Mouse (Mus musculus) forebrain, postnatal 0 days (tissue): ENCODE measurements around the gene Cep152. TPM values are rescaled to one million over a fixed set of nuclear protein-coding genes. Genes with fewer than 3 reads are reported as not detected.

Source experiments
- ATAC-seq: fragments of 200-750 bp; cut with Nextera tagmentation; 2 replicates; pipeline ENCODE4 v1.8.0; 2017; ENCODE audit warnings: mild to moderate bottlenecking, moderate library complexity
- DNase-seq: peaks from one replicate; pipeline ENCODE4 v3.0.0-alpha.2; 2015
- H3K27ac ChIP-seq: fragments of 300-500 bp; sonication (generic); 2 replicates; pipeline ENCODE4 v1.5.1; 2014; ENCODE audit warnings: low read depth, mild to moderate bottlenecking, antibody characterized with exemption, low read length, moderate library complexity, mixed read lengths
- H3K27me3 ChIP-seq: fragments of 300-500 bp; sonication (generic); 2 replicates; pipeline ENCODE4 v1.6.1; 2014; ENCODE audit warnings: mild to moderate bottlenecking, low read length, mixed read lengths; ENCODE audit not compliant: insufficient read depth
- H3K36me3 ChIP-seq: fragments of 300-500 bp; sonication (generic); 2 replicates; pipeline ENCODE4 v1.6.1; 2014; ENCODE audit warnings: mild to moderate bottlenecking, moderate library complexity; ENCODE audit not compliant: insufficient read depth
- H3K4me1 ChIP-seq: fragments of 300-500 bp; sonication (generic); 2 replicates; pipeline ENCODE4 v1.6.1; 2014; ENCODE audit warnings: antibody characterized with exemption; ENCODE audit not compliant: insufficient read depth
- H3K4me2 ChIP-seq: fragments of 300-500 bp; sonication (generic); 2 replicates; pipeline ENCODE4 v1.6.1; 2014; ENCODE audit warnings: low read depth, mild to moderate bottlenecking, moderate library complexity
- H3K4me3 ChIP-seq: fragments of 300-500 bp; sonication (generic); 2 replicates; pipeline ENCODE4 v1.5.1; 2014; ENCODE audit warnings: low read depth, low read length, mixed read lengths
- H3K9ac ChIP-seq: fragments of 300-500 bp; sonication (generic); 2 replicates; pipeline ENCODE4 v1.6.1; 2014; ENCODE audit warnings: mild to moderate bottlenecking
- H3K9me3 ChIP-seq: fragments of 300-500 bp; sonication (generic); 2 replicates; pipeline ENCODE4 v1.6.1; 2016; ENCODE audit warnings: low read length
- CTCF ChIP-seq: sonication (generic); IDR thresholded peaks from 2 replicates; pipeline ENCODE4 v1.5.1; 2016; ENCODE audit warnings: antibody characterized with exemption, control low read depth, low read depth
- WGBS: fragments of 180-500 bp; shearing (Covaris S2); extraction: QIAGEN DNeasy Blood & Tissue Kit; methylation state at CpG from one replicate; pipeline ENCODE4 v1.1.7; 2014; 5-methylcytosine and 5-hydroxymethylcytosine counted together
- polyA plus RNA-seq: library from polyadenylated mRNA; unstranded; fragments of >200 nt; fragmentation: Nextera tagmentation; extraction: Ambion mirVana; gene quantifications from 2 replicates; pipeline ENCODE4 v1.2.1, GENCODE M21; 2015
- total RNA-seq: library from RNA; depleted of rRNA; stranded (reverse); fragments of >200 nt; gene quantifications from 2 replicates; pipeline ENCODE4 v1.2.3, GENCODE M21; 2014

Gene Cep152
- total and polyA plus RNA-seq, 2 experiments from 2014 or later: 1.4 to 2.4 TPM

DNA sequence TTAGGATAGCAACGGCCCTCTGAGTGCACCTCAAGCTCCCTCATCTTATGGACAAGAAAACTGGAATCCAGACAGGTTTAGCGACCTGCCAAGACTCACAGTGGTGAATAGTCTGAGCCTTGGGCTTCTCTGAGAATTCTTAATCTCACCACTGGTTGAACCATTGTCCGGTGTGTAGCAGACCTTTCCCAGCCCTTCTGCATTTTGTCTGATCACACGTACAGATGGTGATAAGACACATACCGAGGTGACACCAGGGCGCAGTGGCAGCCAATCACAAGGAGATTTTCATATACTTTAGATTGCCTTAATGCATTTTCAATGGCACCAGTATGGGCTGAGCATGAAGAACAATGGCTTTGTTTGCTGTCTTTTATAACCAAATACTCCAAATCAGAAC is 3.6 kb upstream of the Cep152 start:
- H3K9ac ChIP-seq: no peak overlapping the region
- 84% methylated on average over 6 of the region's 6 CpGs for WGBS
- TF ChIP-seq CTCF: no peak
- no peaks in the 10 kb centered on the region for H3K27me3 ChIP-seq
- ATAC-seq (no peak), DNase-seq (no peak)
- H3K4me2 ChIP-seq: no peak overlapping the region
- no peak overlapping the region for H3K4me3 ChIP-seq
- H3K36me3 ChIP-seq: no peaks in the 10 kb centered on the region
- no peak overlapping the region for H3K27ac ChIP-seq
- peaks cover 7% of the 10 kb centered on the region for H3K4me1 ChIP-seq
- H3K9me3 ChIP-seq: no peaks in the 10 kb centered on the region

DNA sequence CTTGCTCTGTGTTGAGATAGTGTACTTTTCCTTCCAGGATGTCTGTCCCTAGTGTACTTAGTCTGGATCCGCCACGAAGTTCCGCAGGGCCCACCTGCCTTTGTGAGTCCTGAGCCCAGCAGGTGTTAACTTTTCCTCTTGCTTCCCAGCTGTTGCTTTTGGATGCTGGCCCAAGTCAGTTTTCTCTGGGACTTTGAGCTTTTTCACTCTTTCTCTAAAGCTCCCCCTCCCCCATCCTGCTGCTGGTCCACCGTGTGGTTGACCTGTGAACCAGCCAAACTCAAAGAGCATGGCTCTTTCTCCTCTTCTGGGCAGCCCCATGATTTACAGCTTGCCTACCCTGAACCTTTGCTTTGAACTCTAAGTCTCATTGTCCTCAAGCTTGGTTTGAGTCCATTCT is 1.6 kb upstream of the Cep152 start:
- H3K27ac ChIP-seq: no peak overlapping the region
- no peak for TF ChIP-seq CTCF
- peaks cover 7% of the 10 kb centered on the region for H3K4me1 ChIP-seq
- no peaks in the 10 kb centered on the region for H3K36me3 ChIP-seq
- no peaks in the 10 kb centered on the region for H3K27me3 ChIP-seq
- 84% methylated on average over 4 of the region's 4 CpGs for WGBS
- H3K4me2 ChIP-seq: no peak overlapping the region
- DNase-seq: no peak
- no peaks in the 10 kb centered on the region for H3K9me3 ChIP-seq
- ATAC-seq: no peak
- H3K9ac ChIP-seq: no peak overlapping the region
- no peak overlapping the region for H3K4me3 ChIP-seq

DNA sequence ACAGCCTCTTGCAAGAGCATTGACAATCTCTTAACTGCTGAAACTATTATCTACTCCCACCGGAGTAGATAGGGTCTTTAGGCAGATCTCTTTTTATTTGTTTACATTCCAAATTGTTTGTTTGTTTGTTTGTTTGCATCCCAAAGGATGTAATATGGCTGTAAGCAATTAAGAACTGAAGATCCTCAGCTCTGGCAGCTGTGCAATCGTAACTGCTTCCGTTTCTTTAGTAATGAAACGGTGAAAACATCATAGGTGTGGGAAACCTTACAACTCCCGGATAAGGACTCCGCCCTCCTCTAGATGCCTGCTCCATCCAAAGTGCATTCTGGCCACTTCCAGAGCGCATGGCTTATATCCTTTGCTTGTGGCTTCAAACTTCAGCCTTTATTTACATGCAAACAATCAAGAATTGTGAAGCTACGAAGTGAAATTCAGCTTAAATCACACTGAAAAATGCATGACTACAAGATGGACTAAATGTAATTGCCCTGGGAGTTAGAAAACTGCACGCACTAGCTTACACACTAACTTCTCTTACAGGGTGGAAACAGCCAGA is 707 bp downstream of the Cep152 start:
- DNase-seq (no peak), ATAC-seq (no peak)
- Histone ChIP-seq H3K9ac (peak overlapping the region; percentile 53), H3K4me3 (peak overlapping the region; percentile 77), H3K9me3 (no peaks in the 10 kb centered on the region), H3K4me1 (peaks cover 7% of the 10 kb centered on the region), H3K4me2 (peak overlapping the region; percentile 68), H3K27me3 (no peaks in the 10 kb centered on the region), H3K36me3 (0 out of 2 replicates have a peak, but pooled peaks cover 5% of the 10 kb centered on the region), H3K27ac (no peak overlapping the region)
- WGBS: 10% methylated on average over 9 of the region's 9 CpGs
- no peak for TF ChIP-seq CTCF

DNA sequence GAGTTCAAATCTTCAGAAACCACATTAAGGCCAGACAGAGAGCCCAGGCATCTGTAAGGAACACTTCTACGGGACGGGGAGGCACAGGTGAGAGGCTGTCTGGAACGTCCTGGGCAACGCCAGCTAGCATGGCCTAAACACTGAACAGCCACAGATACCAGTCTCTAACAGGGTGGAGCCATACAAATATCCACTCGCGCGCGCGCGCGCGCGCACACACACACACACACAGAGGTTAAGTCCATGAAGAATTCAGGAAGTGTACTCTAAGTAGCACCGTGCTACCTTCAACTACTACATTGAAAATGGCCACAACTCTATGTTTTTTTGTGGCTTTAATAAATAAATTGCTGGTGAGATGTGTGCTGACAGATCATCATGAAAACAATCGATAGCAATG is 1.7 kb downstream of the Cep152 start:
- WGBS: 94% methylated on average over 15 of the region's 15 CpGs
- H3K4me1 ChIP-seq: peaks cover 7% of the 10 kb centered on the region
- H3K4me2 ChIP-seq: no peak overlapping the region
- no peak overlapping the region for H3K9ac ChIP-seq
- no peak for TF ChIP-seq CTCF
- DNase-seq (no peak), ATAC-seq (no peak)
- H3K36me3 ChIP-seq: 0 out of 2 replicates have a peak, but pooled peaks cover 8% of the 10 kb centered on the region
- H3K4me3 ChIP-seq: no peak overlapping the region
- H3K27ac ChIP-seq: no peak overlapping the region
- no peaks in the 10 kb centered on the region for H3K9me3 ChIP-seq
- no peaks in the 10 kb centered on the region for H3K27me3 ChIP-seq

DNA sequence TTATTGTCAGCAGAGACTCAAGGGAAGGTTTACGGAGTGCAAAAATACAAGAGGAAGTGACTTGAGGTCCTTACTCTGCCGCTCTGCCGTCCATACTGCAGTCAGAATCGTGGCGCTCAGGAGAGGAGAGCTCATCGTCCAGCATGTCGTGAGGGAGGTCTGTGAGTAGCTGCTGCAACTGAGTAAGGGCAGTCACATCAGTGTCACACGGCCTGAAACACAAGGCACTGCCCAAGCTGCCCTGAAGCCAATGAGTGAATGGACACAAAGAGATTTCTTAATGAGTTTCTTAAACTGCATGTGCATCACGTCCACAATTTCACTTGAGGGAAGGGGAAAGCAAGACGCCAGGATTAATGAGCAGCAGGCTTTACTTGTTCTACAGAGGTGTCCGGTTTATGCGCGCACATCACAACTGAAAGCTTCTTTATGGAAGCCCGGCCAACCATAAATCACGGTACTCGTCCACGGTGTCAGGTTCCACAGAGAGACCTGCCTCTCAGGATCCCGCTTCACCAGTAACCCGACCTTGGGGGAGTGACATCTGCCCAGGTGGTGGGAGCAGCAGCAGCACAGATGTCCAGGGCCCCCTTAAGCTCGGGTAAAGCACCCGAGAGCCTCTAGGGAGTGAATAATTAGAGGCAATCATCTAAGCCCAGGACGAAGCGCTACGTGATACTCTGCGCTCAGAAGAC is 4.6 kb downstream of the Cep152 start:
- H3K4me3 ChIP-seq: no peak overlapping the region
- H3K36me3 ChIP-seq: 0 out of 2 replicates have a peak, but pooled peaks cover 12% of the 10 kb centered on the region
- WGBS: 31% methylated on average over 25 of the region's 25 CpGs
- peaks cover 7% of the 10 kb centered on the region for H3K4me1 ChIP-seq
- ATAC-seq (no peak), DNase-seq (no peak)
- H3K27me3 ChIP-seq: no peaks in the 10 kb centered on the region
- H3K4me2 ChIP-seq: no peak overlapping the region
- no peaks in the 10 kb centered on the region for H3K9me3 ChIP-seq
- H3K9ac ChIP-seq: no peak overlapping the region
- TF ChIP-seq CTCF: no peak
- H3K27ac ChIP-seq: no peak overlapping the region

DNA sequence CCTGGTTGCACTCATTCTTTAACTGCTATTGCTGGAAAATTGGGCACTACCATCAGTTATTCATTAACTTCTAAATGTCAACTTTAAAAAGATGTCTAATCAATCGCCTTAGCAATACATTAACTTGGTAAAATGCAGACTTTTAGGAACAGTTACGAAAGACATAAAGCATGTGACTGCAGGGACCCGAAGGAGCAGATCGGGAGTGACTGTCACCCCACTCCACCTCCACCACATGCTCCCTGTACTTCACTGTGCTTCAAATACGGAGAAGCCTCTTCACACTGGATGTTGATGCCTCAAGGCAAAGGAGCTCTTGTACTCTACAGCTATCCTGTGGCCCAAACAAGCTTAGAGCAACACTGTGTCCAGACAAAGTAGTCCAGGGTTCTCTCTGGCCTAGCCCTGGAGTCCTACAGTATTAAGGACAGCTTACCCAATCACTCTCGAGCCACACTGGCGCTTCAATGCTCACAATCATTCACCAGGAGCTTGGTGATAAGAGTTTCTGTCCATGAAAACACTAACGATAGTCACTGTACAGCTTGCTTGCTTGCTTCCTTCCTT is 9.0 kb downstream of the Cep152 start:
- Histone ChIP-seq H3K4me2 (no peak overlapping the region), H3K4me1 (no peaks in the 10 kb centered on the region), H3K9ac (no peak overlapping the region), H3K27ac (no peak overlapping the region), H3K27me3 (no peaks in the 10 kb centered on the region), H3K36me3 (peaks cover 23% of the 10 kb centered on the region), H3K9me3 (no peaks in the 10 kb centered on the region), H3K4me3 (no peak overlapping the region)
- no peak for TF ChIP-seq CTCF
- 83% methylated on average over 8 of the region's 8 CpGs for WGBS
- DNase-seq (no peak), ATAC-seq (no peak)

DNA sequence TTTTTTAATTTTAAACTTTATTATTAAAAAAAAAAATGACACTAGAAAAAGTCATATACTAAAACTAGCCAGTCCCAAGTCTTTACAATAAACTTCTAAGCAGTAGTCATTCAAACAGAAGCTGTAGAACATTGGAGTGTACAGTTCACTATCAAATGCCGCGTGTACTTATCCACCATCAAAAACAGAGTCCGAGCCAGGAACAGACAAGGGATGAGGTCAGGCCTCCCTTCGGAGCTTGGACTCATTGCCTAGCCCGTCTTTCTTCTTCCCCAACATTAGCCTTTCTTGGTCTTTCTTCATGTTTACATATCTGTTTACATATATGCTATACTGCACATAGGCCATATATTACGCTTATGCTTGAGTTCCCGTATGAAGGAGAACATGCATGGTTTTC is 9.5 kb downstream of the Cep152 start:
- Histone ChIP-seq H3K4me3 (no peak overlapping the region), H3K27me3 (no peaks in the 10 kb centered on the region), H3K27ac (no peak overlapping the region), H3K9me3 (no peaks in the 10 kb centered on the region), H3K36me3 (peaks cover 25% of the 10 kb centered on the region), H3K9ac (no peak overlapping the region), H3K4me2 (no peak overlapping the region), H3K4me1 (no peaks in the 10 kb centered on the region)
- TF ChIP-seq CTCF: no peak
- no peak for DNase-seq
- no peak for ATAC-seq
- 93% methylated on average over 7 of the region's 7 CpGs for WGBS
